Mouse (Mus musculus): ENCODE measurements around the gene Vmn1r198. TPM values are rescaled to one million over a fixed set of nuclear protein-coding genes. Genes with fewer than 3 reads are reported as not detected.
"Not testable (repeated sequence)": the region's sequence is repeated elsewhere in the genome, so short reads cannot be mapped to it uniquely, and the experiment has no call there.

Gene Vmn1r198
- total RNA-seq (2021), result not detected
- long read RNA-seq, experiment 1, result 0 reads
- long read RNA-seq, experiment 2, result 0 reads

GRCm38 (mm10) chr13:22350064-22350463, at the start of gene Vmn1r198:
Gene Vmn1r198, plus strand, starts transcription at chr13:22350364.
- no peak for DNase-seq (ENCODE audit: low spot score in 2 of 2)

- not testable (repeated sequence) for DNase-seq (ENCODE audit: low spot score in 2 of 2)
Measured at GRCm38 (mm10) chr13:22308075-22308474, 42.1 kb upstream of the Vmn1r198 start.

GRCm38 (mm10) chr13:22315361-22315760, 34.8 kb upstream of the Vmn1r198 start:
- no peak for DNase-seq (ENCODE audit: low spot score in 2 of 2)

GRCm38 (mm10) chr13:22317366-22317765, 32.8 kb upstream of the Vmn1r198 start:
- DNase-seq (ENCODE audit: low spot score in 2 of 2), result no peak

- DNase-seq (ENCODE audit: low spot score in 2 of 2), result no peak
Measured at GRCm38 (mm10) chr13:22320091-22320490, 30.1 kb upstream of the Vmn1r198 start.

GRCm38 (mm10) chr13:22324289-22324688, 25.9 kb upstream of the Vmn1r198 start, which contains the start of gene Vmn1r197:
Gene Vmn1r197, plus strand, starts transcription at chr13:22324589.
- no peak for DNase-seq (ENCODE audit: low spot score in 2 of 2)

- no peak for DNase-seq (ENCODE audit: low spot score in 2 of 2)
Measured at GRCm38 (mm10) chr13:22333269-22333668, 16.9 kb upstream of the Vmn1r198 start.

- no peak for DNase-seq (ENCODE audit: low spot score in 2 of 2)
Measured at GRCm38 (mm10) chr13:22335565-22335964, 14.6 kb upstream of the Vmn1r198 start.

- no peak for DNase-seq (ENCODE audit: low spot score in 2 of 2)
Measured at GRCm38 (mm10) chr13:22350813-22351212, 649 bp downstream of the Vmn1r198 start.

GRCm38 (mm10) chr13:22379518-22379917, 29.4 kb downstream of the Vmn1r198 start, which contains the start of gene Vmn1r199:
Gene Vmn1r199, plus strand, starts transcription at chr13:22379818.
- DNase-seq (ENCODE audit: low spot score in 2 of 2), result no peak

- not testable (repeated sequence) for DNase-seq (ENCODE audit: low spot score in 2 of 2)
Measured at GRCm38 (mm10) chr13:22381128-22381527, 31.0 kb downstream of the Vmn1r198 start.

GRCm38 (mm10) chr13:22383401-22383800, 33.2 kb downstream of the Vmn1r198 start:
- DNase-seq (ENCODE audit: low spot score in 2 of 2), result no peak

- no peak for DNase-seq (ENCODE audit: low spot score in 2 of 2)
Measured at GRCm38 (mm10) chr13:22387050-22387449, 36.9 kb downstream of the Vmn1r198 start.

- no peak for DNase-seq (ENCODE audit: low spot score in 2 of 2)
Measured at GRCm38 (mm10) chr13:22390073-22390472, 39.9 kb downstream of the Vmn1r198 start, which contains the start of gene Vmn1r200. Gene Vmn1r200, plus strand, starts transcription at chr13:22390373.

GRCm38 (mm10) chr13:22402978-22403377, 52.8 kb downstream of the Vmn1r198 start:
- DNase-seq (ENCODE audit: low spot score in 2 of 2), result no peak

Other genes starting within 250 kb of the Vmn1r198 start
- not detected for gene Vmn1r189, start 244.5 kb upstream of the Vmn1r198 start, total RNA-seq (2021)
- gene Vmn1r191, start 166.4 kb upstream of the Vmn1r198 start, total RNA-seq (2021), result not detected
- gene Vmn1r192, start 159.2 kb upstream of the Vmn1r198 start, total RNA-seq (2021), result not detected
- gene Vmn1r193, start 127.2 kb upstream of the Vmn1r198 start, total RNA-seq (2021), result not detected
- not detected for gene Vmn1r194, start 106.1 kb upstream of the Vmn1r198 start, total RNA-seq (2021)
- gene Vmn1r195, start 79.8 kb upstream of the Vmn1r198 start, total RNA-seq (2021), result not detected
- not detected for gene Vmn1r196, start 60.4 kb upstream of the Vmn1r198 start, total RNA-seq (2021)
- not detected for gene Vmn1r197, start 25.8 kb upstream of the Vmn1r198 start, total RNA-seq (2021)
- gene Vmn1r199, start 29.5 kb downstream of the Vmn1r198 start, total RNA-seq (2021), result not detected
- not detected for gene Vmn1r200, start 40.0 kb downstream of the Vmn1r198 start, total RNA-seq (2021)
- gene Vmn1r201, start 121.6 kb downstream of the Vmn1r198 start, total RNA-seq (2021), result not detected
- not detected for gene Vmn1r202, start 155.0 kb downstream of the Vmn1r198 start, total RNA-seq (2021)
- gene Vmn1r203, start 167.8 kb downstream of the Vmn1r198 start, total RNA-seq (2021), result not detected
- not detected for gene Vmn1r204, start 202.8 kb downstream of the Vmn1r198 start, total RNA-seq (2021)
- not detected for gene Vmn1r205, start 242.6 kb downstream of the Vmn1r198 start, total RNA-seq (2021)